Mouse (Mus musculus) CH12F3 (cell line): ENCODE results near the gene Ttll11.

Experiments
- in situ Hi-C: fragments of 300-500 bp; cut with MboI; formaldehyde crosslinking; loops from 2 replicates; pipeline ENCODE4 v1.14.3; 2020; ENCODE audit warnings: low sequenced_read_pairs

Ttll11 gene

DNA sequence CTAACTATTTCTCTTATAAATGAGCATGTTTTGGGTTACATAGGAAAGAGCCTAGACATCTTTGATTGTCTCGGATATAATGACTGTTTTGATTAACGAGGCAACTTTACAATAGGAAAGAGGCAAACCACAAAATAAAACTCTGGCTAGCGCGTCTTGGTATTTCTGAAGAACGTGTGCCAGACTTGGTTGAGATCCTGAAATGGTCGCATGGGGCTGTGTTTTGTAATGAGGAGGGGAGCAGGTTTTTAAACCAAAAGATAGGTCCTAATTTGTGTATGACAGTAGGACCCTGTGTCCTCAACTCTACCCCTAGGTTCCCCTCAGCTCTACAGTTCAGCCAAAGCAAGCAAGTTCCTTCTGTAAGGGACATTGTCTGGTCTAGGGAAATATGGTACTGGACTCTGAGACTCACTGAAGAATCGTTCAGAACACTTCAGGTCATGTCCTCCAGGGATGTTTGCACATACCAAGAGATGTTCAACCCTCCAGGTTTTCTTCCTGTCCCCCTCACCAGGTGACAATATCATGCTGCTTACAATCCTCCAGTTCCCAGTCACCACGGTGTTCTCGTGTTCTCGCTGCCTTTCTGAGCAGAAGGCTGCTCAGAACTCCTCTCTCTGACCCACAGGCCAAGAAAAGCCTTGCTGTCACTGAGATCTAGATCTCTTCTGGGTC, 147.7 kb downstream of the Ttll11 start:
- in situ Hi-C loops: no loop called here

- in situ Hi-C loops: no loop called here
These were observed 148.5 kb downstream of the Ttll11 start for GRCm38 (mm10) chr2:35830966-35831903.

DNA sequence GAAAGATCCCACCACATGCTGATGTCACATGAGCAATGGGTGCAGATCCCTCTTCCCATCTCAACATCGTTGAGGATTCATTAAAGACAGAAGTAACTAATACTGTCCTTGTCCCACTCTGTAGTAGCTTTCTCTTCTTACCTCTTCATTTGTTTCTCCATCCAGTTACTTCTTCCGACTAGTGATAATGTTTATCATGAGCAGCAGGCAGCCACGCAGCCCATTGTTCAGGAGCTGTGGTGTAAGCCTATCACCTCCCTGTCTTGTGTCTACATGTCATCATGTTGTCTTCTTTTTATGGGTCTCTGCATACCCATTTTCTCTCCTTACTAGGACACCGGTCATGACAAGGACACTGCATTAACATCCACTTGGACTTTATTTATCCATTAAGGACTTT, 150.6 kb downstream of the Ttll11 start:
- in situ Hi-C loops: no loop called here

DNA sequence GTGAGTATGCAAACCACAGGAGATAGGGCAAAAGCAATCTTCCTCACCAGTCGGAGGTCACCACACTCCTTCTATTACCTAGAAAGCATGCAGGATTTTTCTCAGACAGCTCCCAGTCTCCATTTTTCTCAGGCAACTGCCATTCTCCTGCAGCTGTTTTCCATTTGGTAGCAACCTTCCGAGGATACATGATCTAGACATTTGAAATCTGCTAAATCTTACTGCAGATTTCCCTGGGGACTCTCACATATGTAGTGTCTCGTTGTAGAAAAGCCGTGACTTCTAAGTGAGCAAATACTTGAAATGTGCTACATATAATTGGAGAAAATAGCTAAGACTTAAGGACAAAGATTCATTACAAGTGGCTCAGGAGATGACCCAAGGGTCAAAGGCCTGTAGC, 151.8 kb downstream of the Ttll11 start:
- in situ Hi-C loops: no loop called here

- in situ Hi-C loops: no loop called here
These were observed 154.6 kb downstream of the Ttll11 start for GRCm38 (mm10) chr2:35825157-35825556.

DNA sequence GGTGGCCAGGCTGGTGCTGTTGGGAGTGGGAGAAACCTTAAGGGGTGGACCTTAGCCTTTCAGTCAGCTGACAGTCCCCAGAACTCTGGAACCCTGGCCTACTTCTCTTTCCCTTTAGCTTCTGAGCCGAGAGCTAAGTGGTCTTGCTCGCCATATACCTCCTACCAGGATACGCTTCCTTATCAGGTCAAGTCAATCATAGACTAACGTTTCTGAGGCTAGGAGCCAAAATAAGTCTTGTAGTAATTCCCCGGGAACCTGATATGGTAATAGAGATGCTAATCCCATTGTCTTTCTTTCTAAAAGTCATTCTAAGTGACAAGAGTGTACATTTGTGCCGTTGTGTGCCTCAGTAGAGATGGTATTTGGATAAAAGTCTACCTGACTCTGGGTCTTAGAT, 156.1 kb downstream of the Ttll11 start:
- in situ Hi-C loops: no loop called here

DNA sequence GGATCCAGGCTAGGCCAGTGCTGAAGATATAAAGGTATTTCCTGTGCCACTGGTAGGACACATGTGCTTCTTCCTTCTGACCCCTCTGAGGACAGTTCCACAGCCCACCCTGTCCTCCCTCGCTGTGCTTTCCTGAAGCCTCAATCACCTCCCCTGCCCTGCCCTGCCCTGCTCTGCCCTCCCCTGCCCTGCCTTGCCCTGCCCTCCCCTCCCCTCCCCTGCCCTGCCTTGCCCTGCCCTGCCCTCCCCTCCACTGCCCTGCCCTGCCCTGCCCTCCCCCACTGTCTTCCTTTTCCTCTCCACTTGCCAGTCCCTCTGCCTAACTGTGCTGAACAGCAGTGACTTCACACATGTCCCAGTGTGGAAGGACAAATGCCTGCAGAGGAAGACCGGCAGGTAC, 160.8 kb downstream of the Ttll11 start:
- in situ Hi-C loops: no loop called here

- in situ Hi-C loops: no loop called here
These were observed 163.6 kb downstream of the Ttll11 start for GRCm38 (mm10) chr2:35816056-35816661.

DNA sequence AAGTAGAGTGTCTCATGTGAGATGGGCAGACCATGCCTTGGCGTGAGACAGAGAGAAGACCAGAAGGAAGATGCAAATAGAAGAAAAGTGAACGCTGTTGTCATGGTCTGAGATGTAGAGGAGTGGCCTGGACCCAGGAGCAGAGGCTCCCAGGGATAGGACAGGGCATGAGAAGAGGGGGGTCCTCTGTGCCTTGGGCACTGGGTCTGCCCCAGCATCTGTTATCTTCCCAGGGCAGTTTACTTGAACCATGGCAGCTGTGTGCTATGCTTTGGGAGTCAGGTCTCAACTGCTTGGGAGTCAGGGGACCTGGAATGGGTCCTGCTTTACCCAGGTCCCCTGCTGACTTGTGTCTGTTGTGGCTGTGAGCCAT, 167.2 kb downstream of the Ttll11 start:
- in situ Hi-C loops: no loop called here

DNA sequence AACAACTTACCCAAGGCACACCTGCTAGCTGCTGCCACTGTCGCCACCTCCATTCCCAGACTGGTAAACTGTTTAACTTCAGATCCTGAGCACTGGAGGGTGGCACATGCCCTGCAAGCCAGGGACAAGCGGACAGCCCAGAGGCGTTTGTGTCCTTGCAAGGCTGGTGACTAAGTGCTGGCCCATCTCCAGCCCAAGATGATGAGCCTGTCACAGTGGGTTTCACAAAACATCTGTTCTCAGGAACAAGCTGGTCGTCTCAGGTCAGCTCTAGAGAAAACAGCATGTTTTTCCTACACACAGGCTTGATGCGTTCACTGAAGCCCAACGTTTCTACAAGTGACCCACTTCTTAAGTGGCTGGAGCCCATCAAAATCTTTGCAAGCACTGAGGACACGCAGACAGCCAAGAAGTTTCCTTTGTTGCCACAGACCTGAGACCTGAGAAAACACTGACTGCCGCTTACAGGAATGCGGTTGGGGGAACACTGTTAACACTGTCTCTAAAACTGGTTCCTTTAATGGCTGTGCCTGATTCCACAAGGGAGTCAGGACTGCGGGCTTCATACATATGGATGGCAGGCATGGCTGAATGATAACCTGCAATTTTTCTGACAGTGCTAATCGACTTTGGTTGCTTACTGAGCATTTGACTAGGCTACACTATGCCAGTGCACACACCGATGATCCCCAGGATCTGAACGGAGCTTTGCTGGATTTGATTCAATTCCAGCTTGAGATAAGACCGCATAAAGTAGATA, 167.7 kb downstream of the Ttll11 start:
- in situ Hi-C loops: no loop called here

DNA sequence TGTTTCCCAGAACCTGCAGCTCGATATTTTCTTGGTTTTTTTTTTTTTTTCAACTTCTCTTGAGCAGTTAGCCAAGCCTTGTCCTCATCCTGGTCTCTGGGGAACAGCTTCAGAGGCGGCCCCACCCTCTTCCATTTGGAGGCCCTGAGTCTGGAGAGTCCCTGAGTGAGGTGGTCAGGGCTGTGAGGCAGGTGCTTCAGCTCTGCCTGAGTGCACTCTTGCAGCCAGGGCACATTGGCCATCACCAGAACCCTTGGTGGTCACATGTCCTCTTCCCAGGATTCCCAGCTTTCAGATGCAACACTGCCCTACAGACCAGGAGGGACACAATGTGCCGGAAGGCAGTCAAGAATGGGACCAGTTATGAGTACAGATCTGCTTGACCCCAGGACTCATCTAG, 169.7 kb downstream of the Ttll11 start:
- in situ Hi-C loops: no loop called here

DNA sequence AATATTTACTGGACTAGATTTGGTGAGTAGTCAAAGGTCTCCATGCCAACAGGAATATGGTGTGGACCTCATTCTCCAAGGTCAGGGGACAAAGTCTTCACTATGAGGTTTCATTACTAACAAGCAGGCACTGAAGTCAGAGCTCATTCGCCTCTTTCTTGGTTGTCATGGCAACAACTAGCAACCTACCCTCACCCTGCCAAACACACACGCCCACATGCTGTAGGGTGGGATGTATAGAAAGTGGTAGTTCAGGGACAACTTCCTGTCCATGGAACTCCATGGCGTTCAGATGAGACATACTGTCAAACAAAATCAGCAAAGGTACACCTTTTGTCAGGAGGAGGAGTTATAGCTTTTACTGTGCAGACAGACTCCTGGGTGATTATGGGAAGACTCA, 170.6 kb downstream of the Ttll11 start:
- in situ Hi-C loops: no loop called here

GRCm38 (mm10) chr2:35805881-35806280, 173.8 kb downstream of the Ttll11 start:
- in situ Hi-C loops: no loop called here

DNA sequence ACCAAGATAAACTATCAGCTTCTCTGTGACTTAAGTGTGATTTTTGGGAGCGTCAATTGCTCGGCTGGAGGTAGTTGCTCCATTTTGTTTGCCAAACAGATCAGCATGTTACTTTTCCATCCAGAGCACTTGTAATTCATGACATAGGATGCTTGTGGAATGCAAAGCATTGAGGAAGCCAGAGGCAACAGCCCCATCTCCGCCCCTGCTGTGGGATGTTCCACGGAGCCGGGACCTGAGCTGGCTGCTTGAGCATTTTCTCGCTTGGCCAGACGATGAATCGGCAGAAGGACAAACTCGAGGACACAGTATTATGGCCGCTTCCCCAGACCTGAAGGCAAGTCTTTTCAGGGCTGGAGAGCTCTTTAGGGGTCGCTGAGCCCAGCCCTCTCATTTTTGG, 176.6 kb downstream of the Ttll11 start:
- in situ Hi-C loops: no loop called here

- in situ Hi-C loops: no loop called here
These were observed 178.0 kb downstream of the Ttll11 start for GRCm38 (mm10) chr2:35801759-35802158.

DNA sequence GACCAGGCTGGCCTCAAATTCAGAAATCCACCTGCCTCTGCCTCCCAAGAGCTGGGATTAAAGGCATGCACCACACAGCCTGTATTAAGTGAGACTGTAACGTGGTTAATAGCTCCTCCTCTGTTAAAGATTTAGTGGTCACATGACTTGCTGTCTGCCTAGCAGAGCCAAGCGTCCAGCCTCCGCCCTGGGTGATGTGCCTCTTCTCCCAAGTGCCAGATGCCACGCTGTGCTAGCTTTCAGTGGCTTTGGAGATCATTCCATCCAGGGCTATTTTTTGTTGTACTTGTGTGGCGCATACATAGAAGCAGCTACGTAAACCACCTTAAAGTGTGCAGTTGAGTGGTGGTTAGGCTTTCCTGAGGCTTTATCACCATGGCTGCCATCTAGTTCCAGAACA, 180.6 kb downstream of the Ttll11 start:
- in situ Hi-C loops: no loop called here

GRCm38 (mm10) chr2:35797998-35798397, 181.7 kb downstream of the Ttll11 start:
- in situ Hi-C loops: no loop called here

DNA sequence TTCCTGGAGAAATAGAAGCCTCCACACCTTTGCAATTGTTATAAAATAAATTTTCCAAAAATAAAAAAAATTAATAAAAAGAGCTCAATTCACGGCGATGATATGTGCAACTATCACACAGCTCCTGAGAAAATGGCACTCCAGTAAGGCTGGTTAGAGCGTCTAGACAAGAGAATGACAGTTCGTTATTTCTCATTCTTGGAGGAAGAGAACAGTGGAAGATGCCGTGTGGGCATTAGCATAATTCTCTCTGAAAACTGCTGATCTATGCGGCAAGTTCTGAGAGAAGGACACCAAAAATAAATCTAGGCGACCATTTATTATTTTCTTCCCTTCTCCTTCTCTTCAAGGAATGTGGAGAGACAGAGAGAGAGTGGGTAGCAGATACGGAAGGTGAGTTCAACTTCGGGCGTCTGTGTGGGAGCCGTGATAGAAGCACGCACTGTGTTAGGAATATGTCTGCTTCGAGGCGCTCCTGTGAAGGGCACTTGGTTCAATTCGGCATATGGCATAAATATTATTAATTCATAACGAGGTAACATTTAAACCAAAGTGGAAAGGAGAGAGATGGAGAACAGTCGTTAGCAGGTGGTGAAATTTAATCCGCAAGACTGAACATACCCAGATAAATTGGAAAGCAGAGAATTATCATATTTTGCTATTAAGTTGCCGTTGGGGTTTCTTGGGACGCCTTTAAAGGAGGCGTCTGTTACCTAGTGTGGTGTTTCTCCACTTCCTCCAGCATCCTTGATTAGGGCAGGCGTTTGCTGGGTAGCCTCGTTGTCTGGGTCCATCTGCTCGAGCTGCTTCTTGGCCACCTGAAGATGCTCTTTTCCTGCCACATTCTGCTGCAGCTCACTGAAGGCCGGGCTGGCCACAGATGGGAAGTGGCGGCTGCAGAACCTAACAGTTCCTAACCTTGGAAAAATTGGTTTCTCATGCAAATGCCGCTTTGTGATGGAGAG, 190.1 kb downstream of the Ttll11 start:
- in situ Hi-C loops: no loop called here

DNA sequence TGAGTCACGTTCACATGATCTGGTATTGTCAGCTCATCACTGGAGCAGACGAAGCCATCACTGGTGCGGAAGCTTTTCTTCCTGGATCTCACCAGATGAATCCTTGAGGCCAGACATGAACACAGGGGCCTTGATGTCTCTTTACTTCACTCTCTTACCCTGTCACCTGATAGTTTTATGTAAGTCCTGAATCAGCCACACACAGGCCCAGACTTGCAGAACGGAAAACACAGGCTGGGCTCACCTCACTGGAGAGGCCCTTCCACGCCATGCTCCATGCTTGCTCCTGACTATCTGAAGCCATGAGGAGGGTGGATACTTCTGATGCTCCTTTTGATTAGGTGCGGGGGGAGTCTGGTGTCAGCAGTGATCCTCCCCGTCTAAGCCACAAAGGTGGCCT, 193.8 kb downstream of the Ttll11 start:
- in situ Hi-C loops: no loop called here

GRCm38 (mm10) chr2:35783368-35783767, 196.3 kb downstream of the Ttll11 start:
- in situ Hi-C loops: no loop called here
